Mouse (Mus musculus): Measurements from ENCODE around the gene Olig1. TPM values are rescaled to one million over a fixed set of nuclear protein-coding genes. Genes with fewer than 3 reads are reported as not detected.

Gene Olig1
- polyA plus RNA-seq, 1 experiment from 2014 or later = 62.2 TPM

GRCm38 (mm10) chr16:91297726-91298125 lies 28.2 kb downstream of the Olig1 start:
- no peak overlapping the region for H3K4me2 ChIP-seq (ENCODE audit: low read depth, low read length)
- H3K4me1 ChIP-seq (ENCODE audit: control insufficient read depth, insufficient read depth, low read length) = no peaks in the 10 kb centered on the region
- H3K36me3 ChIP-seq (ENCODE audit: control insufficient read depth, insufficient read depth, low read length) = no peaks in the 10 kb centered on the region
- H3K27ac ChIP-seq (ENCODE audit: low read depth, low read length) = no peak overlapping the region
- 6% methylated on average over 4 of the region's 4 CpGs for WGBS
- no peak for ATAC-seq (ENCODE audit: low read depth)
- H3K9me3 ChIP-seq (ENCODE audit: control insufficient read depth, low read length) = no peaks in the 10 kb centered on the region
- peaks cover 38% of the 10 kb centered on the region for H3K27me3 ChIP-seq (ENCODE audit: control insufficient read depth, insufficient read depth, low read length)
- no peak overlapping the region for H3K9ac ChIP-seq (replicated peaks; ENCODE audit: low read depth, low read length)
- H3K4me3 ChIP-seq (ENCODE audit: low read depth, low read length) = no peak overlapping the region

- Histone ChIP-seq H3K9me3 (ENCODE audit: control insufficient read depth, low read length) (no peaks in the 10 kb centered on the region), H3K4me1 (ENCODE audit: control insufficient read depth, insufficient read depth, low read length) (no peaks in the 10 kb centered on the region), H3K27me3 (ENCODE audit: control insufficient read depth, insufficient read depth, low read length) (peaks cover 54% of the 10 kb centered on the region), H3K9ac (replicated peaks; ENCODE audit: low read depth, low read length) (no peak overlapping the region), H3K4me3 (ENCODE audit: low read depth, low read length) (no peak overlapping the region), H3K4me2 (ENCODE audit: low read depth, low read length) (no peak overlapping the region), H3K27ac (ENCODE audit: low read depth, low read length) (no peak overlapping the region), H3K36me3 (ENCODE audit: control insufficient read depth, insufficient read depth, low read length) (no peaks in the 10 kb centered on the region)
- 90% methylated on average over 7 of the region's 7 CpGs for WGBS
- no peak for ATAC-seq (ENCODE audit: low read depth)
Measured at GRCm38 (mm10) chr16:91299412-91299811, 29.8 kb downstream of the Olig1 start.

- 13% methylated on average over 16 of the region's 16 CpGs for WGBS
- no peaks in the 10 kb centered on the region for H3K36me3 ChIP-seq (ENCODE audit: control insufficient read depth, insufficient read depth, low read length)
- ATAC-seq (ENCODE audit: low read depth) = no peak
- no peaks in the 10 kb centered on the region for H3K4me1 ChIP-seq (ENCODE audit: control insufficient read depth, insufficient read depth, low read length)
- no peaks in the 10 kb centered on the region for H3K9me3 ChIP-seq (ENCODE audit: control insufficient read depth, low read length)
- peaks cover 57% of the 10 kb centered on the region for H3K27me3 ChIP-seq (ENCODE audit: control insufficient read depth, insufficient read depth, low read length)
- peak overlapping the region; percentile 17 for H3K4me2 ChIP-seq (ENCODE audit: low read depth, low read length)
- no peak overlapping the region for H3K9ac ChIP-seq (replicated peaks; ENCODE audit: low read depth, low read length)
- H3K4me3 ChIP-seq (ENCODE audit: low read depth, low read length) = no peak overlapping the region
- no peak overlapping the region for H3K27ac ChIP-seq (ENCODE audit: low read depth, low read length)
Measured at GRCm38 (mm10) chr16:91300641-91301441, 31.3 kb downstream of the Olig1 start.

- WGBS = 7% methylated on average over 18 of the region's 18 CpGs
- Histone ChIP-seq H3K27me3 (ENCODE audit: control insufficient read depth, insufficient read depth, low read length) (peaks cover 52% of the 10 kb centered on the region), H3K4me2 (ENCODE audit: low read depth, low read length) (peak overlapping the region; percentile 17), H3K9ac (replicated peaks; ENCODE audit: low read depth, low read length) (no peak overlapping the region), H3K27ac (ENCODE audit: low read depth, low read length) (no peak overlapping the region), H3K36me3 (ENCODE audit: control insufficient read depth, insufficient read depth, low read length) (no peaks in the 10 kb centered on the region), H3K4me3 (ENCODE audit: low read depth, low read length) (no peak overlapping the region), H3K4me1 (ENCODE audit: control insufficient read depth, insufficient read depth, low read length) (no peaks in the 10 kb centered on the region), H3K9me3 (ENCODE audit: control insufficient read depth, low read length) (no peaks in the 10 kb centered on the region)
- no peak for ATAC-seq (ENCODE audit: low read depth)
Measured at GRCm38 (mm10) chr16:91301454-91301853, 31.9 kb downstream of the Olig1 start.

GRCm38 (mm10) chr16:91303776-91304709 lies 34.5 kb downstream of the Olig1 start:
- whole genome bisulfite sequencing = 24% methylated on average over 26 of the region's 26 CpGs
- peak; percentile 54; the same call in 1 of the 2 replicates for ATAC-seq (ENCODE audit: low read depth)

GRCm38 (mm10) chr16:91305512-91306111 lies 36.0 kb downstream of the Olig1 start:
- Histone ChIP-seq H3K4me3 (ENCODE audit: low read depth, low read length) (no peak overlapping the region), H3K9ac (replicated peaks; ENCODE audit: low read depth, low read length) (no peak overlapping the region), H3K27ac (ENCODE audit: low read depth, low read length) (no peak overlapping the region), H3K36me3 (ENCODE audit: control insufficient read depth, insufficient read depth, low read length) (no peaks in the 10 kb centered on the region), H3K27me3 (ENCODE audit: control insufficient read depth, insufficient read depth, low read length) (peaks cover 48% of the 10 kb centered on the region), H3K9me3 (ENCODE audit: control insufficient read depth, low read length) (no peaks in the 10 kb centered on the region), H3K4me1 (ENCODE audit: control insufficient read depth, insufficient read depth, low read length) (no peaks in the 10 kb centered on the region), H3K4me2 (ENCODE audit: low read depth, low read length) (no peak overlapping the region)
- no peak for ATAC-seq (ENCODE audit: low read depth)
- WGBS = 56% methylated on average over 16 of the region's 16 CpGs

More at GRCm38 (mm10) chr16:91303776-91304709, 34.5 kb downstream of the Olig1 start:
- Histone ChIP-seq H3K36me3 (ENCODE audit: control insufficient read depth, insufficient read depth, low read length) (no peaks in the 10 kb centered on the region), H3K4me1 (ENCODE audit: control insufficient read depth, insufficient read depth, low read length) (no peaks in the 10 kb centered on the region), H3K4me3 (ENCODE audit: low read depth, low read length) (no peak overlapping the region), H3K27me3 (ENCODE audit: control insufficient read depth, insufficient read depth, low read length) (peaks cover 56% of the 10 kb centered on the region), H3K9me3 (ENCODE audit: control insufficient read depth, low read length) (no peaks in the 10 kb centered on the region), H3K4me2 (ENCODE audit: low read depth, low read length) (no peak overlapping the region), H3K27ac (ENCODE audit: low read depth, low read length) (no peak overlapping the region), H3K9ac (replicated peaks; ENCODE audit: low read depth, low read length) (no peak overlapping the region)

GRCm38 (mm10) chr16:91309872-91310271 lies 40.3 kb downstream of the Olig1 start:
- H3K4me2 ChIP-seq (ENCODE audit: low read depth, low read length) = no peak overlapping the region
- WGBS = 15% methylated on average over 3 of the region's 3 CpGs
- H3K27me3 ChIP-seq (ENCODE audit: control insufficient read depth, insufficient read depth, low read length) = peaks cover 35% of the 10 kb centered on the region
- H3K9ac ChIP-seq (replicated peaks; ENCODE audit: low read depth, low read length) = no peak overlapping the region
- no peak for ATAC-seq (ENCODE audit: low read depth)
- no peak overlapping the region for H3K4me3 ChIP-seq (ENCODE audit: low read depth, low read length)
- H3K27ac ChIP-seq (ENCODE audit: low read depth, low read length) = no peak overlapping the region
- no peaks in the 10 kb centered on the region for H3K9me3 ChIP-seq (ENCODE audit: control insufficient read depth, low read length)
- H3K4me1 ChIP-seq (ENCODE audit: control insufficient read depth, insufficient read depth, low read length) = no peaks in the 10 kb centered on the region
- H3K36me3 ChIP-seq (ENCODE audit: control insufficient read depth, insufficient read depth, low read length) = no peaks in the 10 kb centered on the region

- H3K4me3 ChIP-seq (ENCODE audit: low read depth, low read length) = no peak overlapping the region
- peaks cover 38% of the 10 kb centered on the region for H3K27me3 ChIP-seq (ENCODE audit: control insufficient read depth, insufficient read depth, low read length)
- H3K4me2 ChIP-seq (ENCODE audit: low read depth, low read length) = no peak overlapping the region
- no peak for ATAC-seq (ENCODE audit: low read depth)
- 48% methylated on average over 6 of the region's 7 CpGs for WGBS
- no peaks in the 10 kb centered on the region for H3K36me3 ChIP-seq (ENCODE audit: control insufficient read depth, insufficient read depth, low read length)
- H3K9ac ChIP-seq (replicated peaks; ENCODE audit: low read depth, low read length) = no peak overlapping the region
- no peaks in the 10 kb centered on the region for H3K9me3 ChIP-seq (ENCODE audit: control insufficient read depth, low read length)
- H3K27ac ChIP-seq (ENCODE audit: low read depth, low read length) = no peak overlapping the region
- H3K4me1 ChIP-seq (ENCODE audit: control insufficient read depth, insufficient read depth, low read length) = no peaks in the 10 kb centered on the region
Measured at GRCm38 (mm10) chr16:91312921-91313320, 43.3 kb downstream of the Olig1 start.

All from neural tube, embryonic 14.5 days (tissue).